Mouse (Mus musculus) frontal cortex, postnatal 25 days (tissue): ENCODE results near the gene Ptgfrn.
A peak's percentile ranks its signal among the peaks of the same experiment; 100 is the strongest.

ENCODE experiments used
- DNase-seq, 2 experiments: peaks; one replicate each; pipeline ENCODE4 v3.0.0; 2022; ENCODE audit warnings: low spot score in 2 of 2

Ptgfrn gene

DNA sequence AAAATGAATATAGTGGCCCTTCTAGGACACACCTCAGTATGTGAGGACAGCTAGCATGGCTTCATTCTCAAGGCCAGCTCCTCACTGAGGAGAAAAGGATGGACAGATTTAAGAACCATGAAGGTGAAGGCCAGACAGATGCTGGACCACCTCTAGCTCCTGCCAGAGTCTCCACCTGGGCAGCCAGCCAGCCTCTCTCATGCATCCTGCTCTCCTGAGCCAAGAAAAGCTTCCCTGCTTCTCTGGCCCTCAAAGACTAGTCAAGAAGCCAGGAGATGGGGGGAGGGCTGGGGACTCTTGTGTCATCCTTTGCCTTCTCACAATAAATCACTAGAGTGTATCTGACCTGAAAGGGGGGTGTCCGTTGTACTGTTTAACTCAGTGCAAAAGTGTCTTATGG is 31.7 kb downstream of the Ptgfrn start:
- no peak for DNase-seq

DNA sequence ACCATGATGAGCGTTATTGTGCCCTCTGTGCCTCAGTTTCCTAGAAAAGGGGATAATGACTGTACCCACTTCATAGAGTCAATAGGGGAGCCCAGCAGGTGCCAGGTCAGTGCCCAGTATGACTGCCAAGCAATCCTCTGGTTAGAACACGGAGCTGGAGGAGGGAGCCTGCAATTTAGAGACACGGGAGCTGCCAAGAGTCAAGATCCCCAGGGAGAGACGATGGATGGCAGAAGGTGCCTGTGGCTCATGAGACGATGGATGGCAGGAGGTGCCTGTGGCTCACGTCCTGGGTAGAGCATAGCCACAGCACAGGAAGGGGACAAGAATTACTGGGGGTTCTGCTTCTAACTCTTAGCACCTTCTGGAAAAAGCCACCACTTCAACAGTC is 32.4 kb downstream of the Ptgfrn start:
- DNase-seq = no peak

DNA sequence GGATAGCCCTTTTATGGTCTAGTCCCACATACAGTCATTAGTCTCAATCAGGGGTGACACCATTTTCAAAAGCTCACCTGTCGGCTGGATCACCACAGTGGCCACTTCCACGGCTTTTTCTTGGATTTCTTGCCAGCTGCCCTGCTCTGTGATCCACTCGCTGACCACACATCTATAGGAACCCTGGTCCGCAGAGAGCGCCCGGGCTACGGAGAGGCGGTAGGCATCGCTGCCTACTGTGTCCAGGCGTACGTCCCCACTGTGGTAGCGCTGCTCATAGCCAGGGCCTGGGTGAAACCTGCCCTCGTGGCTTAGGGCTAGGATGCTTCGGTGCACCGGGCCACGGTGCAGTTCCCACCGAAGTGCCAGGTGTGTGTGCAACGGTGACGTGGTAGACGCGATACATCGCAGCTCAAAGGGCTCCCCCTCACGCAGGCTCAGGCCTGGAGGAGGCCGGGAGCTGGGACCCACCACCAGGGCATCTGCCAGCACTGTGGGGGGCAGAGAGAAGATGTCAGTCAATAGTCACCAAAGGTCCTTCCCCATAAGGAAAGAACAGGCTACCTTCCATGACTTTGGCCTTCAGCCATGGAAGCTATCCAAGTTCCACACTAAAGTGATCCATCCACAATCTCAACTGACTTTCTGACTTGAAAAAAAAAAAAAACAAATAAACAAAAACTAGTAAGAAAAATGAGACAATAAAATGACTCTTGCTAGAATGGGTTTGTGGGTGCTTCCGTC is 32.9 kb downstream of the Ptgfrn start:
- no peak for DNase-seq

DNA sequence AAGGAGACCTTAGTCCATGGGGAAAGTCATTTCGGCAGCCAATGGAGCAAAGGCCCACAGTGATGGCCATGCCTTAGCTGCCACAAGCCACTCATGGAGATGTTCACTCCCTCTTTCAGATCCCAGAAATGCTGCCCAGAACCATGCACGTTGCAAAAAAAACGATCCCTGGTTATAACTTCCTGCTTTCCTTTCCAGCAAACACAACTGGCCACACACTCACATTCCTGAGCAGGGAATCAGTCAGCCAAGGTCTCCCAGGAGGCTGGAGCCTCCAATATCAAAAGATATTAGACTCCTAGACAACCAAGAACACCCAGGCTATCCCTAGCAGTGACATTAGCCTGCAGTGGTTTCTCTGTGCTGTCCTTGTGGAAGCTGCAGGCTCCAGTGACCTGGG is 34.2 kb downstream of the Ptgfrn start:
- DNase-seq = no peak

DNA sequence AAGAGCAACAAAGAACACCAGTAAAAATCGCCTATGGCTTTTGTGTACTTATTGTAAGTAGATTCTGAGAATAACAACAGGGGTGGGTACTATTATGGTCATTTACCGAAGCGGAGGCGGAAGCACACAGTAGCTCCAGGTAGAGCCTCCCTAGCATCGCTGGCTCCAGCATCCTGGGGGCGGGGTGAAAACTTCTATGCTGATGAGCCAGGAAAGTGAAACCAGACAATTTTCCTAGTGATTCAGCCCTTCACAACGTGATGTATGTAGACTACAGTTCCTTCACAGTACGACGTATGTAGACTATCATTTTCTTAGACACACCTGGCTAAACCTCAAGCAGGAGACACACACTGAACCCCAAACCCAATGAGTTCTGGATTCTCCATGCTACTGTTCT is 36.7 kb downstream of the Ptgfrn start:
- no peak for DNase-seq

DNA sequence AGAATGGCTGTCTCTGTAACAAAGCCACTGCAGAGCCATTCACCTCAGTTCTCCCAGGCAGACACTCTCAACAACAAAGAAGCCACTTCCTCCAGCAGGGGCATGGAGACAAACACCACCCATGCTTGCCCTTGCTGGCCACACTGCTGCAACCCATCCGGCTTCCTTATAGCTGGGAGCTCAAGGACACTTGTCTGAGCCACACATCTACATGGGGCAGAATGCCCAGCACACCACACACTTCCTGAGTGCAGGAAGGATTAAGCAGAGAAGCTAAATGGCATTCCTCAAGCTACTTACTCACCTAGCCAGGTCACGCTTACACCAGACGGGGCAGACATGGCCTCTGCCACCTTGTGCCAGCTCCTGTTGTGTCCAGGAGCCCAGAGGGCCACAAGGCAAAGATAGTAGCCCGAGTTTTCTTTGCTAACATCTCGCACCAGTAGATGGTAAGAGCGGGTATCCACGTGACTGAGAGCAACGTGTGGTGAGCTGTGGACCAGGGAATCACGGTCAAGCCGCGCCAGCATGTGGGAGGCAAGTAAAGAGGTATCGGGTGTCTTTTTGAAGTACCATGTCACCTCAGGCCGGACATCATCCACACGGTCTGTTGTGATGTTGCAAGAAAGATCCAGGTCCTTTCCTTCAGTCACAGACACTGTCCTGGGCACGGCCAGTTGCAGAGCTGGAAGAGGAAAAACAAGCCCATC is 37.4 kb downstream of the Ptgfrn start:
- DNase-seq = no peak

DNA sequence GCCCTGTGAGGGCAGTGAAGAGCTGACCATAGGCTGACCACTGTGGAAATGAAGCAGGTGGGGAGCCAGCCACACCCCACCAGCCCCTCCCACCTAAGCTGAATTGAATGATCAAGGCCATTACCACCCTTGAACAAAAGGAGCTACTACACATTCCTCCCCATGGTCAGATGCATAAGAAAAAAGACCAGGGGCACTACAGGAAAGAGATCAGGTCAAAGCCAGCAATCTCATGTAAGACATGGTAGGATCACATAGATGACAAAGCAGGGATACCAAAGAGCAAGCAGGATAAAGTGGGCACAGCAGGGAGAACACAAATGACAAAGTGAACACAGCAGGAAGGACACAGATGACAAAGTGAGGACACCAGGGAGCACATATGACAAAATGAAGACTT is 38.5 kb downstream of the Ptgfrn start:
- no peak for DNase-seq

DNA sequence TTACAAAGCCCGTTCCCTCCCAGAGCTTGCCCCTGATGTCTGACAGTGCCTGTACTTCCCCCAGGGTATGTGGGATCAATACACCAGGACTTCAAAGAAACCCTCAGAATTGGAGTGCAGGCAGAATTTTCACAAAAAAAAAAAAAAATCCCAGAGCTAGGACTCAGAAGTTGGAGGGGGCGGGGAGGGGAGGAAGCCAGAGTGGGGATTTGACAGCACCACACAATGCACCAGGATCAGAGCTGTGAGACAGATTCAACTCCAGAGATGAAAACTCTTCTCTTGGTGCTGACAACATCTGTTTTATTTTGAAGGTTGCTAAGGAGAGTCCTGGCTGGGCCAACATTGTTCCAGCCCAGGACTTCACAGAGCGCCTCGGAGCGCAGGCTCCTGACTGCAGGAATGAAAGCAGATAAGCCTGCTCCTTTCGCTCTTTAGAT is 39.3 kb downstream of the Ptgfrn start:
- DNase-seq = no peak

DNA sequence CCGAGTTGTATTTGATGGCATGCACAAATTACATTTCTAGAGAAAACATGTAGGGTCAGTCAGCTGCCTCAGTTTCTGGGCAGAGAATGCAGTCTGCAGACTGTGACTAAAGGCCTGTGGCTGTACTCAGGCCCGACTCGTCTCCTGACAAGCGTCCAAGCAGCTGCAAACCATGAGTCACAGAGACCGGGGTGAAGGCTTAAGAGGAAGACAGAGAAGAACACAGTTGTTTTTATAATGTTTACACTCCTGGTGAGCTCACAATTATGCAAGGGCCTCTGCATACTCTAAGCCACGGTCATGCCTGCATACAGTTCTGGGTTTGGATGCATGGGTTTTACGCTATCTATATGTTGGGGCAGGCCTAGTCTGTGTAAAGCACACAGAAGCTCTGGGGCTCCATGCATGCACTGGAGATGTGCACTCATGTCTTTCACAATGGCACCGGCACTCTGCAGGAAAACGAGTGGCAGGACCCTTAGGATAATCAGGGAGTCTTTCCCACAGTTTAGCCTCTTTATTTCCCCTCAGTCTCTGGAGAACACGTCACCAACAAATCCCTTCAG is 39.8 kb downstream of the Ptgfrn start:
- DNase-seq = no peak

DNA sequence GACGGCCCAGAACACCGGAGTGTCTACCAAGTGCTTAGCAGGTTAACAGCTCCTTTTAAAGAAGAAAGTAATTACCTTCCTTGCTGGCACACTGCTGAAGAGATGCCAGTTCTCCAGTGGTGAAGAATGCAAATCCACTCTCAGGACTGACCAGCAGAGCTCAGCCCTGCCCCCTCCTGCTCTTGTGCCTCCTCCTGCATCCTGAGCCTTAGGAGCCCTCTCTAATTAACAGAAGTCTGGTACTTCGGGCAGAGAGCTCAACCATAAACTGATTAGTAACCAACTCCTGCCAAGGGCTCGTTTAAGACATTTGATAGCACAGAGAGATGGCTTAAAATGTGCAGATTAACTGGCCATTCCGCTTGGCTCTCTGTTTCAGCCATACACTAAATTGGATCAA is 41.4 kb downstream of the Ptgfrn start:
- no peak for DNase-seq

DNA sequence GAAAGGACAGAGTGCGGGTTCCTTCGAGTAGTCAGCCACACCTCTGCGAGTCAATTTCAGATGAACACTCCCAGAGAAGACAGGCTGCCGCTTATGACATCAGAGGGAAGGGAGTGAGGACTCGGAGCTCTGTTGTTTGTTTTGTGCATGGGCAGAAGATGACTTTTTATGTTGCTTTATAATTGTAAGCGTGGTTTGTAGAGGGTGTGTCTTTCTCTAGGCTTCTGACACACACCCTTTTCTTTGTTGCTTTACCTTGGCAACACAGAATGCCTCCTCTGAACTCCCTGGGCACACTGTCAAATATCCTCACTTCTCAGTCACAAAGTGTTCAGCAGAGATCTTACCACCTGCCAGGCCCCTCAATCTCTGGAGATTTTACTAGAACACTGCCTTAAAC is 43.9 kb downstream of the Ptgfrn start:
- DNase-seq = no peak

DNA sequence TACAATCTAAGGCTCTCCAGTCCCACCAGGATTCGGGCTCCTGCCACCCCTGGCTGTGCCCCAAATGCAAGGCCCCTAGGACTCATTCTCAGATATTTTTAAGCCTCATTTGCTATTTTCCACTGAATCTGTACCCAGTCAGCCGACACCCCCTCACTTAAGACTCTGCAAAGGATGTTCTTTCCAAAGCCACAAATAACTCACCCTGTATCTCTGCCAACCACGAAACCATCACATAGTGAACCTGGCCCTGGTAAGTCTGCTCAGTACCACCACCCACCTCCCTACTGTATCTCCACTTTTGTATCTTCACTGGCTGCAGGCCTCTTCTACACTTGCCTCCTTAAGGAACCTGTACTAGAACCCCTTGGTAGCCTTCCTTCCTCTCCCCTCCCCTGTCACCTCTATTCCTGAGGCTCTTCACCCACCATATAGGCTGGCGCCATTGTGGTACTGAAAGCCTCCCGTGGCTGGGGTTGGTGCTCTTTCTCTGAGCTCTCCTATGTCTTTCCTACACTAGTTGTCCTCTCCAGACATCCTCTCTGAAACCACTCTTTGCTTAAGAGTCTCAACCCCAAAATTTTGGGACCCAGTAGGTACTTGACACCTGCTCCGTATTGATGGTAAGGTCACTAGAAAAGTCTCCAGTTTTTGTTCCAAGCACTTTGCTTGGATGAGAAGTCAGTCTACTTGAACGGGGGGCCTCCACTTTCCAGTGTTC is 48.1 kb downstream of the Ptgfrn start:
- peak in 1 of 2 experiments; percentile 17 for DNase-seq

DNA sequence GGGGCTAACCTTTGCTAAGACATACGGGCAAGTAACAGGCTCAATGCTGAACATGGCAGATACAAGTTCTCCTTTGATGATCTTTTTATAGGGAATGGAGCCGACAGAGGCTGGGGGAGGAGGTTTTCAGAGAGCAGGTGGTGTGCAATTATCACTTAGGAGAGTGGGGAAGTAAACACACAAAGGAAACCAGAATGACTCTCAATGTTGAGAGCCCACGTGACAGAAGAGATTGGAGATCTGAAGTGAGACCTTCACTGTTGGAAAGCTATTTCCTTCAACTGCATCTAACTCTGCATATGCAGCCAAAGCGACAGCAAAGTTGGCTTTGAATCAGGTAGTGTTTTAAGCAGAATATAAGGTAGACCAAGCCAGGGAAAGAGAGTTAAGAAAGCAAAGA is 50.9 kb downstream of the Ptgfrn start:
- no peak for DNase-seq

DNA sequence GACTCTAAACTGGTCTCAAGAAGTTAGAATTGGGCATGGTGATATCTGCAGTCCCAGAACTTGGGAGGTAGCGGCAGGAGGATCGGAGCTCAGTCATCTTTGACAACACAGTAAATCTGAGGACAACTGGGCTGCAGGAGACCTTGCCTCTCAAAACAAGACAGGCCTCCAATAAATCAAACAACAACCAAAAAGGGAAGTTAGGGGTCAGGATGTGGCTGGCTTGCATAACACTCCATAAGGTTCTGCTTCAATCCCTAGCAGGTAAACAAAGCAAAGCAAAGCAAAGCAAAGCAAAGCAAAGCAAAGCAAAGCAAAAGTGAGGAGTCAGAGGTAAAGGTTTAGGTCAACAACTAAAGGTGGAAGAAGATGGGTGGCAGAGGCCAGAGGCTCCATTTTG is 51.9 kb downstream of the Ptgfrn start:
- DNase-seq = no peak

DNA sequence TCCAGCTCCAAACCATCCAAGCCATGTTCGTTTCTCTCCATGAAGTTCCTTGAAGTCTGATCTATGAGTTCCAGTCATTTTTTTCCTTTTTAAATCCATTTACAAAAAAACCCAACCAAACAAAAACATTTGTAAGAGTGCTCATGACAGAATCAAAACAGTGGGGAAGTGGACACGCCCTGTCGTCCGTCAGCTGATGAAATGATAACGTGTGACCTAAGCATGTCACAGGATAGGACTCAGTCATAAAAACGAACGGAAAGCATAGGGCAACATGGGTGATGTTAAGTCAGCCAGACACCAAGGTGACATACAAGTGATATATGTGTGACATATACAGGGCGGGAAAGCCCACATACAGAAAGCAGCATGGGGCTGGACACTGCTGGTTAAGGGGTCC is 54.9 kb downstream of the Ptgfrn start:
- DNase-seq = no peak

DNA sequence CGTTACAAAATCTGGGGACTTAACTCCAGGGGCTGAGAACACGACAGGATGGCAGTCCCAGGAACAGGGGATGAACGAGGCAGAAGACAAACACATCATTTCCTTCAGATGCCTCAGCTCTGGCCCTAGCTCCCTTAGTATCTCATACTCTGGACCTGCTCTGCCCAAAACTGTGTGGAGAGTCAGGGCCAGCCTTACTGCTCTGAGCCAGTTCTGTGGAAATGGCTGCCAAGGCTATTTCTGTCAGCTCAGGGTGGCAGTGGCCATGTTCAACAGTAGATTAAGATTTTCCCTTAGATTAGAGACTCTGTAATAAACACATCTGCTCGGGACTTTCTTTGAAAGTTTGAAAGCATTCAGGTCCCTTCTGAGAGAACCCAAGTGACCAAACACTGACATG is 58.5 kb downstream of the Ptgfrn start:
- no peak for DNase-seq

DNA sequence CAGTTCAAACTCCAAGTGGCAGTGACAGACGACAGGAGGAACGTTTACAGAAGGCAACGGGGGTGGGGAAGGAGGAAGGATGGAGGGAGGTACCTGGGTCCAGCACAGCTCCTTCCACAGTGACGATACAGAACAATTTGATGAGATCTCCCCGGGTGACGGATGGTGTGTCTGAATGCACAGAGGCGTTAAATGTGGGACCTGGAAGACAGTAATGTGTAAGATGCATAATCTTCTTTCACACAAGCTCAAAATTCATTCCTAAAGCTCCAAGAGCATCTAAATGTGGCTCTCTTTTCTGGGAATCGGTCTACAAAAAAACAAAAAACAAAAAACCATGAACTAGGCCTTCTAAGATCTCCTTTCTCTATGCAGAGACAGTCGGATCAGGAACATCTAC is 60.1 kb downstream of the Ptgfrn start:
- DNase-seq = no peak

DNA sequence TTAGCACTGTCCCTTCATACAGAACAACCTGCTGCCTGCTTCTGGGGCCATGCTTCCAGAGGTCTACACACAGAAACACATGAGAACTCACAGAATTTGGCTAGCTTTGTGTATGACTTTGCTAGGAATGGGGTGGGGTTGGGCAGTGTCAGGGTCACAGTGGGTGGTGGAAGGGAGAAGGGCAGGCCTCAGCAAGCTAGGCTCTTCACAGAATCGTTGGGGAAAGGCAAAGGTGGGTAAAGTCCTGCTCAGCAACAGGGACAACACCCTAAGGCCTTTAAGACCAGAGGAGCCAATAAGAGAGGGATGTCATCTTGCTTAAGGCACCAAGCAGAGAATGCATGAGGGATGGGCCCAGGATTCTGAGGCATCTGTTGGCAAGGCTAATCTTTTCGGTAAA is 61.3 kb downstream of the Ptgfrn start:
- DNase-seq = no peak

DNA sequence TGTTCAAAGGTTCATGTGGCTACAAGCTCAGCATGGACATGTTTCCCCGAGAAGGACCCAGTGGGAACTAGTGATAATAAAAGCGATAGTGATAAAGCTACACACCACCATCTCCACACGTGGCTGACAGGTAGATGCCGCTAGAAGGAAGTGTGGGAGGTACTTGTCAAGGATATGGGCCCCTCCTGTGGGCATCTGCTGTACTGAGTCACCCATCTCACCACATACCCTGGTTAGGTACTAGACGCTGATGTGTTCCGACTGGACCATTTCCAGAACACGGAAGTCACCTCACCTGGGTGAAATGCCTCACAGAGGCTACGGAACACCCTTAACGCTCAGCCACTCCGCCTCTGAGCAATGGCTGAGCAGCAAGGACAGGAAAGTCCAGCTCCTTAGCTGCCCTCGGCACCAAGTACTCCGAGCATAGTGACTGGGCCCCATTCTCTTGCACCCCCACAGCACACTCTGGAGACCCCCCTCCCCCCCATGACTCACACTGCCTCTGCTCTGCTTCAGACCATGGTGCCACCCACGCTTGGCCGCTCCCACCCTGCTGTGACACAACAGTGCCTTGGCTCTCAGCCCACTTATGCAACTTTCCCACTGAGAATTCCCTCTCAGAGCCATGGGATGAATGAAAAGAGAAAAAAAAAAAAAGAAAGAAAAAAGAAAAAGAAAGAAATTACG is 62.3 kb downstream of the Ptgfrn start:
- peak; percentile 37 to 70 for DNase-seq

DNA sequence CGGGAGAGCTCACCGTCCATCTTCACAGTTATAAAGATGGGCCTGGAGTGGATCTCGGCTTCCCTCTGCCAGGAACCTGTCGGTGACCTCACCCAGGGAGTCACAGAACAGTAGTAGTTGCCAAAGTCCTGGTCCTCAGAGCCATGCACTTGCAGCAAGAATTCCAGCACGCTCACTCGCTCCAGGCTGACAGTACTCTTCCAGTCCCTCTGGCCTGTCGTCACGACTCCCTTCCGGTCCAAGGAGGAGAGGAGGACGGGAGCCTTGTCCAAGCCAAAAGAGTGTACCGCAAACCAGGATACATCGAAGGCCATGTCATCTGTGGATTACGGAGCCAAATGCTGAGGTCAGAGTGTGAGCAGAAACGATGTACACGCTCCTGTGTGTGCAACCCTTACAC is 64.6 kb downstream of the Ptgfrn start:
- DNase-seq = no peak

DNA sequence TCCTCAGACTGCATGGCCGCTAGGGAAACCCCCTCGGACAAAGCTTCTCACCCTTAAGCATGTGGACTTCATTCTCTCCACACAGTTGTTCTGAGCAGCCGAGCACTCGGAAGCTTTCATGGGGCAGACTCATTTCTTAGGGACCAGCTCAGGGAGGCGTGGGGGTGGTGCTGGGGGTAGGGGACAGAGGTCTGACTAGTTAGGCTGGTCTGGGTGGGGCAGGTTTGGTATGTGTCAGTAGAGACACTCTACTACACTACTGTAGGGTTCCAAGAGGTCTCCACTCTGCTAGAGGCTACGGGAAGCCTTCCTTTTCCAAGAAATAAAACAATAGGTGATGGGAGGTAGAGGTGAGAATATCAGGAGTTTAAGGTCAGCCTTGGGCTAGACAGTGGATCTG is 65.4 kb downstream of the Ptgfrn start:
- no peak for DNase-seq

DNA sequence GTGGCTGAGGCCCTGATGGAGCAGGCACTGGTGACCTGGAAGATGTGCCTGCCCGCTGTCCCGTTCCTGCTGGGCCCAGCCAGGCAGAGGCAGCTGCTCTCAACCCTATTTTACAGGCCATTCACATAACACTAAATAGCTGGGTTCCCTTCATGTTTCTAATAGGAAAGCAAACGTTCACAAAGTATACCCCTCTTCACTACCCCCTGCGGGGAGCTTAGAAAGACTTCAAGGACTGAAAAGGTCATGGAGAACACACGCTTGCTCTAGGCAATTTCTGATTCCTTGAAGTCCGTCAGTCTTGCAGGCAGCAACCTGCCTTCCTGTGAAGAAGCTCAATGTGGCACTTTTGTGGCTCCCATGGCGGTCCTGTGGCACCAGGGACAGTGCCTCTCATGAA is 68.1 kb downstream of the Ptgfrn start:
- no peak for DNase-seq
